Mouse (Mus musculus): ENCODE measurements around the gene Gm15557. TPM values are rescaled to one million over a fixed set of nuclear protein-coding genes. Genes with fewer than 3 reads are reported as not detected.

Gm15557 gene
- polyA plus RNA-seq, 1 experiment from 2014 or later, result 0.16 TPM

Other genes with a start within 250 kb of the Gm15557 start
- gene Trpc4ap, start 248.3 kb upstream of the Gm15557 start, polyA plus RNA-seq (2015; fragmentation: Nextera tagmentation; extraction: Ambion mirVana), result 166 and 170 TPM in 2 replicates
- gene Edem2, start 211.3 kb upstream of the Gm15557 start, polyA plus RNA-seq (2015; fragmentation: Nextera tagmentation; extraction: Ambion mirVana), result 45.3 and 46.4 TPM in 2 replicates
- not detected in 2 replicates for gene Gm17581, start 204.9 kb upstream of the Gm15557 start, polyA plus RNA-seq (2015; fragmentation: Nextera tagmentation; extraction: Ambion mirVana)
- gene Procr, start 189.6 kb upstream of the Gm15557 start, polyA plus RNA-seq (2015; fragmentation: Nextera tagmentation; extraction: Ambion mirVana), result 2.8 and 4.1 TPM in 2 replicates
- gene Mmp24, start 165.4 kb upstream of the Gm15557 start, polyA plus RNA-seq (2015; fragmentation: Nextera tagmentation; extraction: Ambion mirVana), result 11.3 and 11.9 TPM in 2 replicates
- 28.5 and 28.6 TPM in 2 replicates for gene BC029722, start 121.3 kb upstream of the Gm15557 start, polyA plus RNA-seq (2015; fragmentation: Nextera tagmentation; extraction: Ambion mirVana)
- 148 and 152 TPM in 2 replicates for gene Eif6, start 113.8 kb upstream of the Gm15557 start, polyA plus RNA-seq (2015; fragmentation: Nextera tagmentation; extraction: Ambion mirVana)
- 0.60 and 0.63 TPM in 2 replicates for gene Fam83c, start 105.9 kb upstream of the Gm15557 start, polyA plus RNA-seq (2015; fragmentation: Nextera tagmentation; extraction: Ambion mirVana)
- 57.6 and 59.6 TPM in 2 replicates for gene Uqcc1, start 10.4 kb upstream of the Gm15557 start, polyA plus RNA-seq (2015; fragmentation: Nextera tagmentation; extraction: Ambion mirVana)
- gene Gdf5, start 4.6 kb downstream of the Gm15557 start, polyA plus RNA-seq (2015; fragmentation: Nextera tagmentation; extraction: Ambion mirVana), result 2.0 and 3.6 TPM in 2 replicates
- 18.1 and 18.7 TPM in 2 replicates for gene Cep250, start 15.7 kb downstream of the Gm15557 start, polyA plus RNA-seq (2015; fragmentation: Nextera tagmentation; extraction: Ambion mirVana)
- gene 6430550D23Rik, start 67.2 kb downstream of the Gm15557 start, polyA plus RNA-seq (2015; fragmentation: Nextera tagmentation; extraction: Ambion mirVana), result 1.8 and 2.4 TPM in 2 replicates
- gene Ergic3, start 67.3 kb downstream of the Gm15557 start, polyA plus RNA-seq (2015; fragmentation: Nextera tagmentation; extraction: Ambion mirVana), result 371 and 377 TPM in 2 replicates
- not detected in 2 replicates for gene Fer1l4, start 112.2 kb downstream of the Gm15557 start, polyA plus RNA-seq (2015; fragmentation: Nextera tagmentation; extraction: Ambion mirVana)
- 5.1 and 5.8 TPM in 2 replicates for gene Spag4, start 124.4 kb downstream of the Gm15557 start, polyA plus RNA-seq (2015; fragmentation: Nextera tagmentation; extraction: Ambion mirVana)
- gene Cpne1, start 171.2 kb downstream of the Gm15557 start, polyA plus RNA-seq (2015; fragmentation: Nextera tagmentation; extraction: Ambion mirVana), result 32.0 and 34.6 TPM in 2 replicates
- 27.9 and 29.1 TPM in 2 replicates for gene Rbm12, start 171.2 kb downstream of the Gm15557 start, polyA plus RNA-seq (2015; fragmentation: Nextera tagmentation; extraction: Ambion mirVana)
- gene Gm28036, start 186.4 kb downstream of the Gm15557 start, polyA plus RNA-seq (2015; fragmentation: Nextera tagmentation; extraction: Ambion mirVana), result 21.6 and 24.1 TPM in 2 replicates
- gene Romo1, start 203.3 kb downstream of the Gm15557 start, polyA plus RNA-seq (2015; fragmentation: Nextera tagmentation; extraction: Ambion mirVana), result 443 and 462 TPM in 2 replicates
- 30.0 and 35.7 TPM in 2 replicates for gene Nfs1, start 203.5 kb downstream of the Gm15557 start, polyA plus RNA-seq (2015; fragmentation: Nextera tagmentation; extraction: Ambion mirVana)
- gene Rbm39, start 239.5 kb downstream of the Gm15557 start, polyA plus RNA-seq (2015; fragmentation: Nextera tagmentation; extraction: Ambion mirVana), result 563 and 565 TPM in 2 replicates

All from hindbrain, embryonic 13.5 days (tissue).